Mouse (Mus musculus): Measurements from ENCODE around the gene Cyp3a13.
"Not testable (repeated sequence)": the region's sequence is repeated elsewhere in the genome, so short reads cannot be mapped to it uniquely, and the experiment has no call there.

Gene Cyp3a13

GRCm38 (mm10) chr5:137921532-137921931 lies at the start of gene Cyp3a13:
TSS of gene Cyp3a13 (minus strand) at chr5:137921619.
- DNase-seq (ENCODE audit: low read depth), result no peak

- no peak for DNase-seq (ENCODE audit: low read depth)
These were observed 45.1 kb upstream of the Cyp3a13 start for GRCm38 (mm10) chr5:137966492-137966891.

- DNase-seq (ENCODE audit: low read depth), result no peak
These were observed 41.5 kb upstream of the Cyp3a13 start, which contains the start of gene Gjc3 for GRCm38 (mm10) chr5:137962945-137963344. TSS of gene Gjc3 (minus strand) at chr5:137963098.

- DNase-seq (ENCODE audit: low read depth), result no peak
These were observed 35.0 kb upstream of the Cyp3a13 start for GRCm38 (mm10) chr5:137956404-137956803.

GRCm38 (mm10) chr5:137951218-137951617 lies 29.8 kb upstream of the Cyp3a13 start:
- no peak for DNase-seq (ENCODE audit: low read depth)

GRCm38 (mm10) chr5:137947303-137947702 lies 25.9 kb upstream of the Cyp3a13 start:
- no peak for DNase-seq (ENCODE audit: low read depth)

GRCm38 (mm10) chr5:137943133-137943532 lies 21.7 kb upstream of the Cyp3a13 start:
- no peak for DNase-seq (ENCODE audit: low read depth)

- no peak for DNase-seq (ENCODE audit: low read depth)
These were observed 19.5 kb upstream of the Cyp3a13 start for GRCm38 (mm10) chr5:137940948-137941347.

GRCm38 (mm10) chr5:137937238-137937637 lies 15.8 kb upstream of the Cyp3a13 start:
- peak; percentile 4 for DNase-seq (ENCODE audit: low read depth)

GRCm38 (mm10) chr5:137936486-137936885 lies 15.1 kb upstream of the Cyp3a13 start:
- DNase-seq (ENCODE audit: low read depth), result no peak

GRCm38 (mm10) chr5:137933934-137934333 lies 12.5 kb upstream of the Cyp3a13 start:
- not testable (repeated sequence) for DNase-seq (ENCODE audit: low read depth)

- DNase-seq (ENCODE audit: low read depth), result no peak
These were observed 7.0 kb upstream of the Cyp3a13 start for GRCm38 (mm10) chr5:137928439-137928838.

- no peak for DNase-seq (ENCODE audit: low read depth)
These were observed 752 bp upstream of the Cyp3a13 start for GRCm38 (mm10) chr5:137922171-137922570.

GRCm38 (mm10) chr5:137915550-137915949 lies 5.9 kb downstream of the Cyp3a13 start:
- DNase-seq (ENCODE audit: low read depth), result no peak

- DNase-seq (ENCODE audit: low read depth), result peak; percentile 14
These were observed 6.9 kb downstream of the Cyp3a13 start for GRCm38 (mm10) chr5:137914508-137914907.

- no peak for DNase-seq (ENCODE audit: low read depth)
These were observed 11.7 kb downstream of the Cyp3a13 start for GRCm38 (mm10) chr5:137909564-137910262.

- no peak for DNase-seq (ENCODE audit: low read depth)
These were observed 23.6 kb downstream of the Cyp3a13 start for GRCm38 (mm10) chr5:137897812-137898211.

- DNase-seq (ENCODE audit: low read depth), result peak; percentile 10
These were observed 28.5 kb downstream of the Cyp3a13 start for GRCm38 (mm10) chr5:137892954-137893353.

- DNase-seq (ENCODE audit: low read depth), result no peak
These were observed 33.8 kb downstream of the Cyp3a13 start for GRCm38 (mm10) chr5:137887666-137888065.

- peak; percentile 49 for DNase-seq (ENCODE audit: low read depth)
These were observed 35.5 kb downstream of the Cyp3a13 start for GRCm38 (mm10) chr5:137885894-137886293.

- DNase-seq (ENCODE audit: low read depth), result no peak
These were observed 38.1 kb downstream of the Cyp3a13 start for GRCm38 (mm10) chr5:137883345-137883744.

- no peak for DNase-seq (ENCODE audit: low read depth)
These were observed 38.5 kb downstream of the Cyp3a13 start for GRCm38 (mm10) chr5:137882922-137883321.

GRCm38 (mm10) chr5:137877860-137878259 lies 43.6 kb downstream of the Cyp3a13 start:
- DNase-seq (ENCODE audit: low read depth), result peak; percentile 24

- no peak for DNase-seq (ENCODE audit: low read depth)
These were observed 46.4 kb downstream of the Cyp3a13 start for GRCm38 (mm10) chr5:137875054-137875453.

Measured in induced T-regulatory cell, adult 2 months (primary cell).